Mouse (Mus musculus) intestine, postnatal 0 days (tissue): Measurements from ENCODE around the gene Apoc3. TPM values are rescaled to one million over a fixed set of nuclear protein-coding genes. Genes with fewer than 3 reads are reported as not detected.

ENCODE experiments used
- ATAC-seq: fragments of 200-750 bp; cut with Nextera tagmentation; 2 replicates; pipeline ENCODE4 v1.8.0; 2017; ENCODE audit warnings: mild to moderate bottlenecking, moderate TSS enrichment, moderate library complexity
- H3K27ac ChIP-seq: fragments of 300-500 bp; sonication (generic); 2 replicates; pipeline ENCODE4 v1.5.1; 2014; ENCODE audit warnings: mild to moderate bottlenecking, low read depth, low read length, moderate library complexity
- H3K27me3 ChIP-seq: fragments of 300-500 bp; sonication (generic); replicated peaks from 2 replicates; pipeline ENCODE4 v1.6.1; 2014; ENCODE audit warnings: low read length, mixed read lengths; ENCODE audit not compliant: control insufficient read depth, insufficient read depth
- H3K36me3 ChIP-seq: fragments of 300-500 bp; sonication (generic); 2 replicates; pipeline ENCODE4 v1.6.1; 2014; ENCODE audit warnings: mild to moderate bottlenecking, moderate library complexity; ENCODE audit not compliant: control insufficient read depth, insufficient read depth
- H3K4me1 ChIP-seq: fragments of 300-500 bp; sonication (generic); replicated peaks from 2 replicates; pipeline ENCODE4 v1.6.1; 2014; ENCODE audit warnings: antibody characterized with exemption, low read length, mixed read lengths; ENCODE audit not compliant: control insufficient read depth, insufficient read depth
- H3K4me2 ChIP-seq: fragments of 300-500 bp; sonication (generic); replicated peaks from 2 replicates; pipeline ENCODE4 v1.6.1; 2014; ENCODE audit warnings: low read depth, mild to moderate bottlenecking, moderate library complexity
- H3K4me3 ChIP-seq: fragments of 300-500 bp; sonication (generic); 2 replicates; pipeline ENCODE4 v1.5.1; 2014; ENCODE audit warnings: low read depth, low read length
- H3K9ac ChIP-seq: fragments of 300-500 bp; sonication (generic); 2 replicates; pipeline ENCODE4 v1.6.1; 2014; ENCODE audit warnings: mild to moderate bottlenecking, low read depth, low read length
- H3K9me3 ChIP-seq: fragments of 300-500 bp; sonication (generic); 2 replicates; pipeline ENCODE4 v1.6.1; 2016; ENCODE audit warnings: mixed run types; ENCODE audit not compliant: control insufficient read depth
- CTCF ChIP-seq: sonication (generic); IDR thresholded peaks from 2 replicates; pipeline ENCODE4 v1.5.1; 2016; ENCODE audit warnings: low read depth, mild to moderate bottlenecking, control low read depth, antibody characterized with exemption, moderate library complexity
- WGBS: fragments of 180-500 bp; shearing (Covaris S2); extraction: QIAGEN DNeasy Blood & Tissue Kit; methylation state at CpG from one replicate; pipeline ENCODE4 v1.1.7; 2014; 5-methylcytosine and 5-hydroxymethylcytosine counted together
- polyA plus RNA-seq: library from polyadenylated mRNA; unstranded; fragments of >200 nt; fragmentation: Nextera tagmentation; extraction: Ambion mirVana; gene quantifications from 2 replicates; pipeline ENCODE4 v1.2.1, GENCODE M21; 2015

Gene Apoc3
- polyA plus RNA-seq, 1 experiment from 2014 or later: 8,903 TPM

GRCm38 (mm10) chr9:46227064-46227614, 8.3 kb downstream of the Apoc3 start:
- no peak for TF ChIP-seq CTCF
- Histone ChIP-seq H3K27ac (peak overlapping the region; percentile 96), H3K4me1 (0 out of 2 replicates have a peak, but pooled peaks cover 3% of the 10 kb centered on the region), H3K36me3 (peaks cover 6% of the 10 kb centered on the region), H3K4me3 (no peak overlapping the region), H3K27me3 (no peaks in the 10 kb centered on the region), H3K9me3 (no peaks in the 10 kb centered on the region), H3K4me2 (no peak overlapping the region), H3K9ac (no peak overlapping the region)
- WGBS: 38% methylated on average over 3 of the region's 3 CpGs
- ATAC-seq: peak; percentile 20

- WGBS: 60% methylated on average over 5 of the region's 5 CpGs
- ATAC-seq: no peak
- Histone ChIP-seq H3K4me1 (0 out of 2 replicates have a peak, but pooled peaks cover 3% of the 10 kb centered on the region), H3K4me3 (no peak overlapping the region), H3K9me3 (no peaks in the 10 kb centered on the region), H3K27ac (peak overlapping the region; percentile 96), H3K9ac (no peak overlapping the region), H3K27me3 (no peaks in the 10 kb centered on the region), H3K36me3 (peaks cover 26% of the 10 kb centered on the region), H3K4me2 (0 out of 2 replicates have a peak overlapping the region, but pooled peaks have one; percentile 21)
- no peak for TF ChIP-seq CTCF
Observed at GRCm38 (mm10) chr9:46224945-46225660, 10.3 kb downstream of the Apoc3 start.

GRCm38 (mm10) chr9:46224101-46224500, 11.3 kb downstream of the Apoc3 start:
- H3K4me2 ChIP-seq: no peak overlapping the region; the same call in 1 of the 2 replicates
- H3K9ac ChIP-seq: no peak overlapping the region
- TF ChIP-seq CTCF: no peak
- WGBS: 47% methylated on average over 3 of the region's 3 CpGs
- peak overlapping the region; percentile 96 for H3K27ac ChIP-seq
- H3K27me3 ChIP-seq: no peaks in the 10 kb centered on the region
- H3K4me1 ChIP-seq: 0 out of 2 replicates have a peak, but pooled peaks cover 3% of the 10 kb centered on the region
- H3K4me3 ChIP-seq: no peak overlapping the region
- H3K9me3 ChIP-seq: no peaks in the 10 kb centered on the region
- H3K36me3 ChIP-seq: peaks cover 34% of the 10 kb centered on the region
- peak; percentile 79 for ATAC-seq

- no peaks in the 10 kb centered on the region for H3K9me3 ChIP-seq
- 0 out of 2 replicates have a peak, but pooled peaks cover 3% of the 10 kb centered on the region for H3K4me1 ChIP-seq
- H3K4me3 ChIP-seq: no peak overlapping the region
- H3K27me3 ChIP-seq: no peaks in the 10 kb centered on the region
- peak overlapping the region; percentile 96 for H3K27ac ChIP-seq
- no peak for ATAC-seq
- 84% methylated on average over 6 of the region's 6 CpGs for WGBS
- no peak overlapping the region for H3K4me2 ChIP-seq
- no peak for TF ChIP-seq CTCF
- H3K9ac ChIP-seq: no peak overlapping the region
- peaks cover 39% of the 10 kb centered on the region for H3K36me3 ChIP-seq
Observed at GRCm38 (mm10) chr9:46223090-46223489, 12.3 kb downstream of the Apoc3 start.

- Histone ChIP-seq H3K36me3 (peaks cover 53% of the 10 kb centered on the region), H3K4me3 (no peak overlapping the region), H3K4me2 (no peak overlapping the region), H3K4me1 (no peaks in the 10 kb centered on the region), H3K9me3 (no peaks in the 10 kb centered on the region), H3K27ac (no peak overlapping the region), H3K9ac (no peak overlapping the region), H3K27me3 (no peaks in the 10 kb centered on the region)
- no peak for ATAC-seq
- WGBS: 80% methylated on average over 8 of the region's 9 CpGs
- TF ChIP-seq CTCF: no peak
Observed at GRCm38 (mm10) chr9:46218176-46218575, 17.3 kb downstream of the Apoc3 start.

GRCm38 (mm10) chr9:46216744-46217470, 18.5 kb downstream of the Apoc3 start:
- TF ChIP-seq CTCF: no peak
- 76% methylated on average over 13 of the region's 13 CpGs for WGBS
- Histone ChIP-seq H3K9ac (no peak overlapping the region), H3K27me3 (no peaks in the 10 kb centered on the region), H3K9me3 (no peaks in the 10 kb centered on the region), H3K36me3 (peaks cover 57% of the 10 kb centered on the region), H3K4me1 (no peaks in the 10 kb centered on the region), H3K4me3 (no peak overlapping the region), H3K27ac (peak overlapping the region; percentile 68; the same call in 1 of the 2 replicates), H3K4me2 (no peak overlapping the region)
- no peak for ATAC-seq
